Mouse (Mus musculus) MEL (cell line): Measurements from ENCODE around the gene Taf6l.

Experiments
- CHD1 ChIP-seq: IDR thresholded peaks from 2 replicates; pipeline ENCODE4 v1.6.1; 2012; ENCODE audit warnings: low read depth, mild to moderate bottlenecking, inconsistent platforms, low read length, improper control_type of control experiment
- CTCF ChIP-seq, 3 experiments: IDR thresholded peaks in 2 of 3; conservative IDR thresholded peaks in 1 of 3; 2 replicates each; pipeline ENCODE4 v1.5.1; 2011 to 2012; ENCODE audit warnings: low read length in 3 of 3, low read depth in 2 of 3, mild to moderate bottlenecking in 2 of 3, improper control_type of control experiment in 1 of 3, inconsistent platforms in 1 of 3, mixed read lengths in 1 of 3, moderate library complexity in 1 of 3; ENCODE audit not compliant: control insufficient read depth in 1 of 3, insufficient read depth in 1 of 3, poor library complexity in 1 of 3, severe bottlenecking in 1 of 3
- HCFC1 ChIP-seq: IDR thresholded peaks from 2 replicates; pipeline ENCODE4 v1.6.1; 2012; ENCODE audit warnings: low read depth, mild to moderate bottlenecking, inconsistent platforms, low read length, improper control_type of control experiment, moderate library complexity
- MAZ ChIP-seq: IDR thresholded peaks from 2 replicates; pipeline ENCODE4 v1.6.1; 2012; ENCODE audit warnings: low read depth, mild to moderate bottlenecking, inconsistent platforms, low read length, improper control_type of control experiment
- MYC ChIP-seq: IDR thresholded peaks from 2 replicates; pipeline ENCODE4 v1.6.1; 2011; ENCODE audit warnings: low read depth, mild to moderate bottlenecking, low read length, improper control_type of control experiment, moderate library complexity
- ZKSCAN1 ChIP-seq: IDR thresholded peaks from 2 replicates; pipeline ENCODE4 v1.6.1; 2012; ENCODE audit warnings: low read depth, mild to moderate bottlenecking, inconsistent platforms, low read length, improper control_type of control experiment, moderate library complexity

DNA sequence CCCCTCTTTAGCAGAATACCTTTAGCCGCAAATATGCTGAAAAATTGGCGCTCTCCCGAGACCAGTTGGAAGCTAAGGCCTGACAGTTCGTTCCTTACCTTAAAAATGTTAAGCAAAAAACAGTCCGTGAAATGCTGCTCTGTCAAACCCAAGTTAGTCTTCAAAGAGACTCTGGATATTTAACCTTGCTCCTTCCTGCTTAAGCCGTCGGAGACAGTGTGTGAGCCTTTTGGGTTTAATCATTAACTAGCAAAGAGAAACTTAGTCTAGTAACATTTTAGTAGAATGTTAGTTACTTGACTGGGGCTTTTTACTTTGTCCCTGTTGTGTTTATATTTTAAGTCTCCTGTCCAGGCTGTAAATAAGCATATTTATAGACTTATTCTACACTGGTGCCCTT is 34.9 kb upstream of the Taf6l start:
- TF ChIP-seq ZKSCAN1 (no peak), MAZ (no peak), MYC (no peak), CTCF (IDR thresholded peaks at IDR 0.05 in 2 of 3, conservative IDR thresholded peaks at IDR 0.05 in 1 of 3; ENCODE audit: control insufficient read depth in 1 of 3, insufficient read depth in 1 of 3, low read depth in 2 of 3, low read length in 3 of 3, poor library complexity in 1 of 3, severe bottlenecking in 1 of 3) (no peak), CHD1 (no peak; the same call in 1 of the 2 replicates), HCFC1 (no peak)
